In the genomic region with DNA sequence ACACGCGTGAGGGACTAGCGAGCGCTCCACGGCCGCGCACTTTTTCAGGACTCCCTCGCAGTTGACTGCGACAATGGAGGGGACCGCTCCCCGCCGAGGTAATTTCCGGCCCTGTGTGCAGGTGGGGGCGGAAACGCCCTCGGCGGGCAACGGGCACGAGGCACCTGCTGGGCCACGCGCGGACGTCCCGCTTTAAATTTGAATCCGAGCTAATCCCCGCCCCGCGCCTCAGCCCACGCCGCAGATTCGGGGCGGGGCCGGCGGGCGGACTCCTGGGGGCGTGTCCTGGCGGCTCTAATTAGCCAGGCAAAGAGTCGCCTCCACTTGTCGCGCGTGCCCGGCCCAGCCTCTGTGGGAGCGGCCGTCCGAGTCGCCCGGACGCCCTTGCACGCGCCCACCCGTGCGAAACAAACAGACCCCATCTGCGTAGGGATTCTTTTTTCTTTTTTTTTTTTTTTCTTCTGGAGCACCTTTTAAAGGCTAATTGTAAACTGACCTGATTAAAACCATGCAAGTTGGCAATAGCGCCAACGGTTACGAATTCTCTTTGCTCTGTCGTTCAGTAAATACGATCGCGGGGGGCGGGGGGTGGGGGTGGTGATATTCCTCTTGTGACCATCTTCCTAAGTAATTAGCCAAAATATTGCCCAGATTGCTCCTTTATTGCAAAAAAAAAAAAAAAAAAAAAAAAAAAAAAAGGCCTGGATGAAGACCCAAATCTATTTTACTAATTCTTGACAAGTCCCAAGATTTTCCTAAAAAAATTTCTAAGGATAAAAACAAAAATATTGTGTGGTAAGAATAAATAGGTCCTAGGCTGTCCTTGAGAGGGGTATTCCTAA, we compare ENCODE assay signal across 8 mouse cellular contexts. TPM values are rescaled to one million over a fixed set of nuclear protein-coding genes. Genes with fewer than 3 reads are reported as not detected.
DNase-seq lines count a peak whose midpoint lies in the region; ATAC-seq lines count a peak whose summit lies in the region.

No protein-coding gene starts in this region.

- H3K9ac ChIP-seq in embryonic facial prominence, embryonic 11.5 days (replicated peaks; ENCODE audit: low read length): peak overlapping the region; percentile 30
- H3K9ac ChIP-seq in midbrain, embryonic 12.5 days (replicated peaks): peak overlapping the region; percentile 59; the same call in 1 of the 2 replicates

- H3K27ac ChIP-seq in embryonic facial prominence, embryonic 11.5 days (replicated peaks; ENCODE audit: low read depth, low read length): peak overlapping the region; percentile 70
- peak overlapping the region; percentile 99 for H3K27ac ChIP-seq in limb, embryonic 10.5 days
- peak overlapping the region; percentile 84 for H3K27ac ChIP-seq in midbrain, embryonic 12.5 days (replicated peaks)

- H3K36me3 ChIP-seq in embryonic facial prominence, embryonic 11.5 days (replicated peaks; ENCODE audit: control insufficient read depth, insufficient read depth, low read depth, low read length): no peaks in the 10 kb centered on the region
- H3K36me3 ChIP-seq in limb, embryonic 10.5 days: no peaks in the 10 kb centered on the region
- H3K36me3 ChIP-seq in midbrain, embryonic 12.5 days: no peaks in the 10 kb centered on the region

- H3K4me1 ChIP-seq in embryonic facial prominence, embryonic 11.5 days (ENCODE audit: control insufficient read depth, insufficient read depth, low read length): no peaks in the 10 kb centered on the region
- peaks cover 38% of the 10 kb centered on the region for H3K4me1 ChIP-seq in limb, embryonic 10.5 days
- peaks cover 22% of the 10 kb centered on the region for H3K4me1 ChIP-seq in midbrain, embryonic 12.5 days

- ATAC-seq in embryonic facial prominence, embryonic 11.5 days (replicated peaks; ENCODE audit: insufficient number of reproducible peaks, low FRiP score, low TSS enrichment, low read depth): peak; percentile 76
- ATAC-seq in midbrain, embryonic 12.5 days (ENCODE audit: low FRiP score, low read depth): peak; percentile 79

- H3K27me3 ChIP-seq in embryonic facial prominence, embryonic 11.5 days (ENCODE audit: control insufficient read depth, insufficient read depth, low read length): no peaks in the 10 kb centered on the region
- no peaks in the 10 kb centered on the region for H3K27me3 ChIP-seq in limb, embryonic 10.5 days (ENCODE audit: low read depth, poor library complexity, severe bottlenecking)
- H3K27me3 ChIP-seq in midbrain, embryonic 12.5 days: no peaks in the 10 kb centered on the region

- peak overlapping the region; percentile 60 for H3K4me2 ChIP-seq in embryonic facial prominence, embryonic 11.5 days (ENCODE audit: low read depth, low read length)
- peak overlapping the region; percentile 59 for H3K4me2 ChIP-seq in midbrain, embryonic 12.5 days (replicated peaks)

- peak; percentile 80 for DNase-seq in 3T3-L1 (ENCODE audit: low read depth, low spot score)
- peak; percentile 95 for DNase-seq in adrenal gland, postnatal 25 days
- DNase-seq in embryonic facial prominence, embryonic 11.5 days (ENCODE audit: low spot score): peak; percentile 88
- peak; percentile 99 for DNase-seq in heart, adult 11 months
- DNase-seq in kidney, adult 18-20 months: peak; percentile 96
- peak; percentile 91 for DNase-seq in limb, embryonic 10.5 days (ENCODE audit: low spot score)
- peak; percentile 94 for DNase-seq in spleen, adult 12 weeks (ENCODE audit: low spot score)

- WGBS in embryonic facial prominence, embryonic 11.5 days: 0% methylated on average over 61 of the region's 61 CpGs
- under 1% methylated on average over 61 of the region's 61 CpGs for WGBS in limb, embryonic 10.5 days
- under 1% methylated on average over 59 of the region's 61 CpGs for WGBS in midbrain, embryonic 12.5 days

- H3K4me3 ChIP-seq in embryonic facial prominence, embryonic 11.5 days (ENCODE audit: low read depth, low read length): peak overlapping the region; percentile 64
- peak overlapping the region; percentile 98 for H3K4me3 ChIP-seq in limb, embryonic 10.5 days
- peak overlapping the region; percentile 99 for H3K4me3 ChIP-seq in midbrain, embryonic 12.5 days

- H3K9me3 ChIP-seq in embryonic facial prominence, embryonic 11.5 days (replicated peaks; ENCODE audit: control insufficient read depth, low read length): no peaks in the 10 kb centered on the region
- H3K9me3 ChIP-seq in limb, embryonic 10.5 days (replicated peaks): no peaks in the 10 kb centered on the region
- no peaks in the 10 kb centered on the region for H3K9me3 ChIP-seq in midbrain, embryonic 12.5 days

RNA-seq across cellular contexts. Expression of a gene that starts 0.9 kb away (rescaled TPM):
- 17.3 and 19.2 TPM in 2 replicates for total RNA-seq in adrenal gland, postnatal 25 days (2021)
- polyA plus RNA-seq in embryonic facial prominence, embryonic 11.5 days (2014; fragmentation: Nextera tagmentation; extraction: Ambion mirVana): 22.1 and 22.8 TPM in 2 replicates
- polyA plus RNA-seq in limb, embryonic 10.5 days (2016; fragmentation: Nextera tagmentation; extraction: Ambion mirVana): 28.8 and 32.3 TPM in 2 replicates
- 23.9 and 27.6 TPM in 2 replicates for polyA plus RNA-seq in midbrain, embryonic 12.5 days (2016; fragmentation: Nextera tagmentation; extraction: Ambion mirVana)

Comparison
In these comparisons a context has a peak if more than half of its experiments do, and no peak if none do; other contexts are left out.
1. Peak in every context shown above with its lines: DNase-seq, ATAC-seq, H3K4me3 ChIP-seq and H3K27ac ChIP-seq.